ENCODE assay signal across 8 mouse cellular contexts in the genomic region with DNA sequence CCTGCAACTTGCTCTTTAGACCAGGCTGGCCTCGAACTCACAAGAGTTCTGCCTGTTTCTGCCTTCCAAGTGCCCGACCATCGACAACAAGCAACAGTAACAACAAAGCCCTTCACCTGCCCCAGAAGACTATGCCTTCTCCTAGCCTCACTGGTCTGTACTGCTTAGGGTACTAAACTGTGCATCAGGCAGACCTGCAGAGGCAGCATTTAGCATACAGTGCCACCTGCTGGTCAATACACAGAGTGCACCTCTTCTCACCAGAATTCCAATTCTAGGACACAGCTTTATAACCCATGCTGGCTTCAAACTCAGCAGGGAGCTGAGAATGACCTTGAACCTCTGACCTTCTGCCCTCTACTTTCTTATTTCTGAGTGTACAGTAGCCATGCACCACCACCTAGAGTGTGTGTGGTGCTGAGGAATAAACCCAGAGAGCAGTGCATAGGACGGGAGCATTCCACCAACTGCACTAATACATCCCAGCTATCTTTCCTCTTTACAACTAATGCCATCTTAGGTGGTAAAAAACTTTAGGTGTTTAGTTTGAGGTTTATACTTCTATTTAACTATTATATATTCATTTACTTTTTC. TPM values are rescaled to one million over a fixed set of nuclear protein-coding genes. Genes with fewer than 3 reads are reported as not detected.
DNase-seq lines count a peak whose midpoint lies in the region; ATAC-seq and TF ChIP-seq lines count a peak whose summit lies in the region.

No protein-coding gene starts in this region.

- H3K4me3 ChIP-seq in cerebellum, adult 2 months (replicated peaks; ENCODE audit: insufficient read depth, low read depth, low read length): no peak overlapping the region
- H3K4me3 ChIP-seq in forebrain, postnatal 0 days (ENCODE audit: low read depth, low read length): no peak overlapping the region
- H3K4me3 ChIP-seq in hindbrain, embryonic 14.5 days (replicated peaks; ENCODE audit: low read length): no peak overlapping the region
- H3K4me3 ChIP-seq in lung, postnatal 0 days (ENCODE audit: low read depth, low read length): no peak overlapping the region

- TF ChIP-seq EP300 in lung, postnatal 0 days (IDR thresholded peaks at IDR 0.05): no peak

- H3K27me3 ChIP-seq in cerebellum, adult 2 months (ENCODE audit: control insufficient read depth, insufficient read depth, low read length): no peaks in the 10 kb centered on the region
- no peaks in the 10 kb centered on the region for H3K27me3 ChIP-seq in forebrain, postnatal 0 days (ENCODE audit: insufficient read depth, low read length)
- no peaks in the 10 kb centered on the region for H3K27me3 ChIP-seq in hindbrain, embryonic 14.5 days (ENCODE audit: control insufficient read depth, insufficient read depth, low read length)
- H3K27me3 ChIP-seq in lung, postnatal 0 days (replicated peaks; ENCODE audit: insufficient read depth, low read length): no peaks in the 10 kb centered on the region

- TF ChIP-seq POLR2A in cerebellum, adult 2 months (IDR thresholded peaks at IDR 0.05; ENCODE audit: borderline replicate concordance, insufficient read depth, low read length): no peak

- no peaks in the 10 kb centered on the region for H3K9me3 ChIP-seq in forebrain, postnatal 0 days (ENCODE audit: low read length)
- H3K9me3 ChIP-seq in hindbrain, embryonic 14.5 days (ENCODE audit: control insufficient read depth, low read length): no peaks in the 10 kb centered on the region
- no peaks in the 10 kb centered on the region for H3K9me3 ChIP-seq in lung, postnatal 0 days (ENCODE audit: low read length)

- DNase-seq in T-cell, adult 2 months (ENCODE audit: low spot score): peak; percentile 54
- peak; percentile 62 to 73 for DNase-seq in cerebellum, adult 2 months
- peak; percentile 86 for DNase-seq in forebrain, postnatal 0 days
- peak; percentile 89 for DNase-seq in hindbrain, embryonic 14.5 days (ENCODE audit: low spot score)
- DNase-seq in layer of hippocampus, postnatal 25 days (ENCODE audit: extremely low spot score in 1 of 2, low spot score in 1 of 2): peak; percentile 42 to 58
- peak; percentile 82 for DNase-seq in lung, postnatal 0 days (ENCODE audit: low spot score)
- DNase-seq in retina, postnatal 1 day: peak; percentile 81
- peak; percentile 50 for DNase-seq in yolk sac, embryonic 10.5 days (ENCODE audit: low spot score)

- H3K36me3 ChIP-seq in forebrain, postnatal 0 days (ENCODE audit: insufficient read depth): peaks cover 46% of the 10 kb centered on the region
- H3K36me3 ChIP-seq in hindbrain, embryonic 14.5 days (replicated peaks; ENCODE audit: control insufficient read depth, insufficient read depth): peaks cover 77% of the 10 kb centered on the region
- H3K36me3 ChIP-seq in lung, postnatal 0 days (ENCODE audit: insufficient read depth, low read length): no peaks in the 10 kb centered on the region; the same call in 1 of the 2 replicates

- no peak overlapping the region for H3K27ac ChIP-seq in cerebellum, adult 2 months (ENCODE audit: insufficient read depth, low read length)
- no peak overlapping the region for H3K27ac ChIP-seq in forebrain, postnatal 0 days (ENCODE audit: low read depth, low read length)
- no peak overlapping the region for H3K27ac ChIP-seq in hindbrain, embryonic 14.5 days
- no peak overlapping the region for H3K27ac ChIP-seq in lung, postnatal 0 days (ENCODE audit: low read length)

- no peaks in the 10 kb centered on the region for H3K4me1 ChIP-seq in cerebellum, adult 2 months (ENCODE audit: control insufficient read depth, insufficient read depth, low read length)
- H3K4me1 ChIP-seq in forebrain, postnatal 0 days (ENCODE audit: insufficient read depth): no peaks in the 10 kb centered on the region
- no peaks in the 10 kb centered on the region for H3K4me1 ChIP-seq in hindbrain, embryonic 14.5 days (replicated peaks; ENCODE audit: control insufficient read depth, insufficient read depth, low read length)
- H3K4me1 ChIP-seq in lung, postnatal 0 days (ENCODE audit: insufficient read depth, low read depth, low read length): no peaks in the 10 kb centered on the region

- TF ChIP-seq CTCF in cerebellum, adult 2 months (IDR thresholded peaks at IDR 0.05; ENCODE audit: borderline replicate concordance, insufficient read depth, low read depth, low read length): peak; percentile 92
- peak; percentile 97 for TF ChIP-seq CTCF in forebrain, postnatal 0 days (IDR thresholded peaks at IDR 0.05; ENCODE audit: low read depth)
- TF ChIP-seq CTCF in lung, postnatal 0 days (IDR thresholded peaks at IDR 0.05): peak; percentile 99

- no peak overlapping the region for H3K9ac ChIP-seq in forebrain, postnatal 0 days
- no peak overlapping the region for H3K9ac ChIP-seq in hindbrain, embryonic 14.5 days
- no peak overlapping the region for H3K9ac ChIP-seq in lung, postnatal 0 days (replicated peaks; ENCODE audit: low read depth)

- no peak overlapping the region for H3K4me2 ChIP-seq in forebrain, postnatal 0 days (ENCODE audit: low read depth)
- H3K4me2 ChIP-seq in hindbrain, embryonic 14.5 days (replicated peaks): no peak overlapping the region
- H3K4me2 ChIP-seq in lung, postnatal 0 days (replicated peaks; ENCODE audit: low read depth, low read length): no peak overlapping the region

- peak; percentile 88 for ATAC-seq in forebrain, postnatal 0 days
- ATAC-seq in hindbrain, embryonic 14.5 days (ENCODE audit: low FRiP score): peak; percentile 81
- peak; percentile 71 for ATAC-seq in lung, postnatal 0 days

- 79% methylated on average over 4 of the region's 4 CpGs for WGBS in cerebellum, adult 2 months
- 73% methylated on average over 4 of the region's 4 CpGs for WGBS in forebrain, postnatal 0 days
- 79% methylated on average over 4 of the region's 4 CpGs for WGBS in hindbrain, embryonic 14.5 days
- WGBS in lung, postnatal 0 days: 69% methylated on average over 4 of the region's 4 CpGs

RNA-seq across cellular contexts. Expression of gene Timmdc1, which starts 16.3 kb away (rescaled TPM):
- 19.7 and 19.9 TPM in 2 replicates for polyA plus RNA-seq in cerebellum, adult 2 months (2012; rRNA removed)
- total RNA-seq in forebrain, postnatal 0 days (2014; rRNA removed): 30.3 and 34.3 TPM in 2 replicates
- 22.2 and 27.2 TPM in 2 replicates for polyA plus RNA-seq in forebrain, postnatal 0 days (2015; fragmentation: Nextera tagmentation; extraction: Ambion mirVana)
- polyA plus RNA-seq in hindbrain, embryonic 14.5 days (2014; fragmentation: Nextera tagmentation; extraction: Ambion mirVana): 25.0 and 29.8 TPM in 2 replicates
- total RNA-seq in layer of hippocampus, postnatal 25 days (2021): 10 to 100 TPM; 29.3 to 34.7 TPM
- polyA plus RNA-seq in lung, postnatal 0 days (2015; fragmentation: Nextera tagmentation; extraction: Ambion mirVana): 16.7 and 17.6 TPM in 2 replicates

RNA-seq across cellular contexts. Expression of gene Poglut1, which starts 43.9 kb away (rescaled TPM):
- polyA plus RNA-seq in cerebellum, adult 2 months (2012; rRNA removed): 55.9 and 59.9 TPM in 2 replicates
- 38.4 and 47.5 TPM in 2 replicates for total RNA-seq in forebrain, postnatal 0 days (2014; rRNA removed)
- polyA plus RNA-seq in forebrain, postnatal 0 days (2015; fragmentation: Nextera tagmentation; extraction: Ambion mirVana): 29.8 and 36.5 TPM in 2 replicates
- 53.6 and 54.1 TPM in 2 replicates for polyA plus RNA-seq in hindbrain, embryonic 14.5 days (2014; fragmentation: Nextera tagmentation; extraction: Ambion mirVana)
- total RNA-seq in layer of hippocampus, postnatal 25 days (2021): 10 to 100 TPM; 44.7 to 48.6 TPM
- polyA plus RNA-seq in lung, postnatal 0 days (2015; fragmentation: Nextera tagmentation; extraction: Ambion mirVana): 19.4 and 22.4 TPM in 2 replicates

RNA-seq across cellular contexts. Expression of gene Cd80, which starts 50.8 kb away (rescaled TPM):
- polyA plus RNA-seq in cerebellum, adult 2 months (2012; rRNA removed): 0.34 and 0.41 TPM in 2 replicates
- 0.31 and 0.86 TPM in 2 replicates for total RNA-seq in forebrain, postnatal 0 days (2014; rRNA removed)
- polyA plus RNA-seq in forebrain, postnatal 0 days (2015; fragmentation: Nextera tagmentation; extraction: Ambion mirVana): 0.25 and 0.30 TPM in 2 replicates
- polyA plus RNA-seq in hindbrain, embryonic 14.5 days (2014; fragmentation: Nextera tagmentation; extraction: Ambion mirVana): 0.64 and 0.88 TPM in 2 replicates
- total RNA-seq in layer of hippocampus, postnatal 25 days (2021): under 1 TPM in 1 of 2 experiments, not detected in 1; 0.27 TPM
- 0.14 and 0.25 TPM in 2 replicates for polyA plus RNA-seq in lung, postnatal 0 days (2015; fragmentation: Nextera tagmentation; extraction: Ambion mirVana)

RNA-seq across cellular contexts. Expression of gene Tmem39a, which starts 52.4 kb away (rescaled TPM):
- polyA plus RNA-seq in cerebellum, adult 2 months (2012; rRNA removed): 62.9 and 63.0 TPM in 2 replicates
- total RNA-seq in forebrain, postnatal 0 days (2014; rRNA removed): 12.1 and 16.2 TPM in 2 replicates
- polyA plus RNA-seq in forebrain, postnatal 0 days (2015; fragmentation: Nextera tagmentation; extraction: Ambion mirVana): 14.4 and 16.2 TPM in 2 replicates
- polyA plus RNA-seq in hindbrain, embryonic 14.5 days (2014; fragmentation: Nextera tagmentation; extraction: Ambion mirVana): 33.2 and 45.9 TPM in 2 replicates
- 10 to 100 TPM; 16.9 to 23.5 TPM for total RNA-seq in layer of hippocampus, postnatal 25 days (2021)
- 45.2 and 45.9 TPM in 2 replicates for polyA plus RNA-seq in lung, postnatal 0 days (2015; fragmentation: Nextera tagmentation; extraction: Ambion mirVana)

RNA-seq across cellular contexts. Expression of gene Adprh, which starts 53.6 kb away (rescaled TPM):
- polyA plus RNA-seq in cerebellum, adult 2 months (2012; rRNA removed): 67.3 and 71.6 TPM in 2 replicates
- 40.8 and 42.9 TPM in 2 replicates for total RNA-seq in forebrain, postnatal 0 days (2014; rRNA removed)
- 130 and 134 TPM in 2 replicates for polyA plus RNA-seq in forebrain, postnatal 0 days (2015; fragmentation: Nextera tagmentation; extraction: Ambion mirVana)
- polyA plus RNA-seq in hindbrain, embryonic 14.5 days (2014; fragmentation: Nextera tagmentation; extraction: Ambion mirVana): 136 and 146 TPM in 2 replicates
- 10 to 100 TPM; 57.7 to 61.9 TPM for total RNA-seq in layer of hippocampus, postnatal 25 days (2021)
- 54.9 and 59.9 TPM in 2 replicates for polyA plus RNA-seq in lung, postnatal 0 days (2015; fragmentation: Nextera tagmentation; extraction: Ambion mirVana)
